Mouse (Mus musculus) forebrain, postnatal 0 days (tissue): ENCODE measurements around the gene Popdc3. TPM values are rescaled to one million over a fixed set of nuclear protein-coding genes. Genes with fewer than 3 reads are reported as not detected.

Source experiments
- ATAC-seq: fragments of 200-750 bp; cut with Nextera tagmentation; 2 replicates; pipeline ENCODE4 v1.8.0; 2017; ENCODE audit warnings: mild to moderate bottlenecking, moderate library complexity
- DNase-seq: peaks from one replicate; pipeline ENCODE4 v3.0.0-alpha.2; 2015
- H3K27ac ChIP-seq: fragments of 300-500 bp; sonication (generic); 2 replicates; pipeline ENCODE4 v1.5.1; 2014; ENCODE audit warnings: low read depth, mild to moderate bottlenecking, antibody characterized with exemption, low read length, moderate library complexity, mixed read lengths
- H3K27me3 ChIP-seq: fragments of 300-500 bp; sonication (generic); 2 replicates; pipeline ENCODE4 v1.6.1; 2014; ENCODE audit warnings: mild to moderate bottlenecking, low read length, mixed read lengths; ENCODE audit not compliant: insufficient read depth
- H3K36me3 ChIP-seq: fragments of 300-500 bp; sonication (generic); 2 replicates; pipeline ENCODE4 v1.6.1; 2014; ENCODE audit warnings: mild to moderate bottlenecking, moderate library complexity; ENCODE audit not compliant: insufficient read depth
- H3K4me1 ChIP-seq: fragments of 300-500 bp; sonication (generic); 2 replicates; pipeline ENCODE4 v1.6.1; 2014; ENCODE audit warnings: antibody characterized with exemption; ENCODE audit not compliant: insufficient read depth
- H3K4me2 ChIP-seq: fragments of 300-500 bp; sonication (generic); 2 replicates; pipeline ENCODE4 v1.6.1; 2014; ENCODE audit warnings: low read depth, mild to moderate bottlenecking, moderate library complexity
- H3K4me3 ChIP-seq: fragments of 300-500 bp; sonication (generic); 2 replicates; pipeline ENCODE4 v1.5.1; 2014; ENCODE audit warnings: low read depth, low read length, mixed read lengths
- H3K9ac ChIP-seq: fragments of 300-500 bp; sonication (generic); 2 replicates; pipeline ENCODE4 v1.6.1; 2014; ENCODE audit warnings: mild to moderate bottlenecking
- H3K9me3 ChIP-seq: fragments of 300-500 bp; sonication (generic); 2 replicates; pipeline ENCODE4 v1.6.1; 2016; ENCODE audit warnings: low read length
- CTCF ChIP-seq: sonication (generic); IDR thresholded peaks from 2 replicates; pipeline ENCODE4 v1.5.1; 2016; ENCODE audit warnings: antibody characterized with exemption, control low read depth, low read depth
- WGBS: fragments of 180-500 bp; shearing (Covaris S2); extraction: QIAGEN DNeasy Blood & Tissue Kit; methylation state at CpG from one replicate; pipeline ENCODE4 v1.1.7; 2014; 5-methylcytosine and 5-hydroxymethylcytosine counted together
- polyA plus RNA-seq: library from polyadenylated mRNA; unstranded; fragments of >200 nt; fragmentation: Nextera tagmentation; extraction: Ambion mirVana; gene quantifications from 2 replicates; pipeline ENCODE4 v1.2.1, GENCODE M21; 2015
- total RNA-seq: library from RNA; depleted of rRNA; stranded (reverse); fragments of >200 nt; gene quantifications from 2 replicates; pipeline ENCODE4 v1.2.3, GENCODE M21; 2014

Gene Popdc3
- total and polyA plus RNA-seq, 2 experiments from 2014 or later = 2.3 to 2.9 TPM

- H3K9ac ChIP-seq = no peak overlapping the region
- H3K9me3 ChIP-seq = no peaks in the 10 kb centered on the region
- 0 out of 2 replicates have a peak, but pooled peaks cover 4% of the 10 kb centered on the region for H3K4me1 ChIP-seq
- 91% methylated on average over 5 of the region's 5 CpGs for WGBS
- no peak overlapping the region for H3K4me2 ChIP-seq
- H3K4me3 ChIP-seq = no peak overlapping the region
- ATAC-seq = no peak
- no peak overlapping the region for H3K27ac ChIP-seq
- no peaks in the 10 kb centered on the region for H3K27me3 ChIP-seq
- H3K36me3 ChIP-seq = no peaks in the 10 kb centered on the region
- DNase-seq = no peak
- no peak for TF ChIP-seq CTCF
Measured at GRCm38 (mm10) chr10:45142359-45142758, 35.5 kb upstream of the Popdc3 start.

GRCm38 (mm10) chr10:45144038-45144817, 33.7 kb upstream of the Popdc3 start:
- WGBS = 67% methylated on average over 6 of the region's 6 CpGs
- H3K36me3 ChIP-seq = no peaks in the 10 kb centered on the region
- ATAC-seq (peak; percentile 51), DNase-seq (peak; percentile 22)
- H3K9ac ChIP-seq = no peak overlapping the region
- TF ChIP-seq CTCF = no peak
- no peaks in the 10 kb centered on the region for H3K27me3 ChIP-seq
- H3K4me1 ChIP-seq = 0 out of 2 replicates have a peak, but pooled peaks cover 2% of the 10 kb centered on the region
- H3K9me3 ChIP-seq = no peaks in the 10 kb centered on the region
- H3K27ac ChIP-seq = no peak overlapping the region
- no peak overlapping the region for H3K4me2 ChIP-seq
- no peak overlapping the region for H3K4me3 ChIP-seq

- Histone ChIP-seq H3K36me3 (peaks cover 12% of the 10 kb centered on the region; the same call in 1 of the 2 replicates), H3K9ac (no peak overlapping the region), H3K4me2 (no peak overlapping the region), H3K27me3 (no peaks in the 10 kb centered on the region), H3K4me1 (0 out of 2 replicates have a peak, but pooled peaks cover 2% of the 10 kb centered on the region), H3K9me3 (no peaks in the 10 kb centered on the region), H3K4me3 (no peak overlapping the region), H3K27ac (no peak overlapping the region)
- ATAC-seq (no peak), DNase-seq (no peak)
- TF ChIP-seq CTCF = no peak
- 18% methylated on average over 6 of the region's 6 CpGs for WGBS
Measured at GRCm38 (mm10) chr10:45146821-45147220, 31.1 kb upstream of the Popdc3 start.

GRCm38 (mm10) chr10:45151137-45151536, 26.8 kb upstream of the Popdc3 start:
- DNase-seq (no peak), ATAC-seq (peak; percentile 11; the same call in 1 of the 2 replicates)
- peaks cover 47% of the 10 kb centered on the region for H3K36me3 ChIP-seq
- H3K9me3 ChIP-seq = no peaks in the 10 kb centered on the region
- H3K9ac ChIP-seq = no peak overlapping the region
- H3K4me2 ChIP-seq = no peak overlapping the region
- no peak overlapping the region for H3K27ac ChIP-seq
- 61% methylated on average over 5 of the region's 5 CpGs for WGBS
- no peaks in the 10 kb centered on the region for H3K27me3 ChIP-seq
- TF ChIP-seq CTCF = no peak
- H3K4me3 ChIP-seq = no peak overlapping the region
- H3K4me1 ChIP-seq = 0 out of 2 replicates have a peak, but pooled peaks cover 2% of the 10 kb centered on the region

- TF ChIP-seq CTCF = no peak
- Histone ChIP-seq H3K4me3 (no peak overlapping the region), H3K9me3 (no peaks in the 10 kb centered on the region), H3K27me3 (no peaks in the 10 kb centered on the region), H3K4me1 (0 out of 2 replicates have a peak, but pooled peaks cover 2% of the 10 kb centered on the region), H3K4me2 (no peak overlapping the region), H3K36me3 (peaks cover 47% of the 10 kb centered on the region), H3K27ac (no peak overlapping the region), H3K9ac (no peak overlapping the region)
- ATAC-seq (peak; percentile 37), DNase-seq (no peak)
- 53% methylated on average over 12 of the region's 12 CpGs for WGBS
Measured at GRCm38 (mm10) chr10:45151771-45152692, 25.9 kb upstream of the Popdc3 start.

- no peaks in the 10 kb centered on the region for H3K9me3 ChIP-seq
- peaks cover 68% of the 10 kb centered on the region for H3K36me3 ChIP-seq
- WGBS = 90% methylated on average over 14 of the region's 14 CpGs
- no peak overlapping the region for H3K9ac ChIP-seq
- no peaks in the 10 kb centered on the region for H3K4me1 ChIP-seq
- H3K4me3 ChIP-seq = no peak overlapping the region
- H3K27ac ChIP-seq = no peak overlapping the region
- no peaks in the 10 kb centered on the region for H3K27me3 ChIP-seq
- no peak overlapping the region for H3K4me2 ChIP-seq
- DNase-seq = no peak
- no peak for ATAC-seq
- TF ChIP-seq CTCF = no peak
Measured at GRCm38 (mm10) chr10:45154557-45155060, 23.3 kb upstream of the Popdc3 start.
